Mouse (Mus musculus): Measurements from ENCODE around the gene Olfr603.
"Not testable (repeated sequence)": the region's sequence is repeated elsewhere in the genome, so short reads cannot be mapped to it uniquely, and the experiment has no call there.

The Olfr603 gene

GRCm38 (mm10) chr7:103386077-103386476 is at the start of gene Olfr603:
TSS of gene Olfr603 (minus strand) at chr7:103386177.
- DNase-seq (ENCODE audit: extremely low read depth, insufficient read length, low spot score), result no peak

GRCm38 (mm10) chr7:103414772-103415171 is 28.8 kb upstream of the Olfr603 start, which contains the start of gene Usp17lc:
TSS of gene Usp17lc (plus strand) at chr7:103415072.
- DNase-seq (ENCODE audit: extremely low read depth, insufficient read length, low spot score), result not testable (repeated sequence)

GRCm38 (mm10) chr7:103406521-103407055 is 20.6 kb upstream of the Olfr603 start:
- DNase-seq (ENCODE audit: extremely low read depth, insufficient read length, low spot score), result not testable (repeated sequence)

- DNase-seq (ENCODE audit: extremely low read depth, insufficient read length, low spot score), result no peak
Observed at GRCm38 (mm10) chr7:103398981-103399380, 13.0 kb upstream of the Olfr603 start.

GRCm38 (mm10) chr7:103397758-103398157 is 11.8 kb upstream of the Olfr603 start:
- no peak for DNase-seq (ENCODE audit: extremely low read depth, insufficient read length, low spot score)

- DNase-seq (ENCODE audit: extremely low read depth, insufficient read length, low spot score), result no peak
Observed at GRCm38 (mm10) chr7:103362555-103362954, 23.4 kb downstream of the Olfr603 start, which contains the start of gene Olfr601. TSS of gene Olfr601 (minus strand) at chr7:103362655.

- DNase-seq (ENCODE audit: extremely low read depth, insufficient read length, low spot score), result no peak
Observed at GRCm38 (mm10) chr7:103349569-103349968, 36.4 kb downstream of the Olfr603 start, which contains the start of gene Olfr600. TSS of gene Olfr600 (minus strand) at chr7:103349669.

GRCm38 (mm10) chr7:103335617-103336016 is 50.4 kb downstream of the Olfr603 start, which contains the start of gene Olfr599:
TSS of gene Olfr599 (plus strand) at chr7:103335917.
- DNase-seq (ENCODE audit: extremely low read depth, insufficient read length, low spot score), result no peak
